Mouse (Mus musculus) heart, embryonic 13.5 days (tissue): Measurements from ENCODE around the gene Ube2j1. TPM values are rescaled to one million over a fixed set of nuclear protein-coding genes. Genes with fewer than 3 reads are reported as not detected.

Experiments used
- ATAC-seq: fragments of 200-750 bp; cut with Nextera tagmentation; 2 replicates; pipeline ENCODE4 v1.8.0; 2017; ENCODE audit warnings: moderate TSS enrichment; ENCODE audit not compliant: insufficient number of reproducible peaks, low FRiP score, low TSS enrichment; ENCODE audit errors: extremely low read depth
- H3K27ac ChIP-seq: fragments of 300-500 bp; sonication (generic); replicated peaks from 2 replicates; pipeline ENCODE4 v1.5.1; 2015; ENCODE audit warnings: moderate library complexity, mild to moderate bottlenecking, inconsistent platforms
- H3K27me3 ChIP-seq: fragments of 300-500 bp; sonication (generic); replicated peaks from 2 replicates; pipeline ENCODE4 v1.6.1; 2015; ENCODE audit warnings: mild to moderate bottlenecking, inconsistent platforms
- H3K36me3 ChIP-seq: fragments of 300-500 bp; sonication (generic); 2 replicates; pipeline ENCODE4 v1.6.1; 2015; ENCODE audit warnings: mild to moderate bottlenecking, inconsistent platforms
- H3K4me1 ChIP-seq: fragments of 300-500 bp; sonication (generic); 2 replicates; pipeline ENCODE4 v1.6.1; 2015; ENCODE audit warnings: inconsistent platforms
- H3K4me2 ChIP-seq: fragments of 300-500 bp; sonication (generic); 2 replicates; pipeline ENCODE4 v1.6.1; 2015; ENCODE audit warnings: inconsistent platforms, mild to moderate bottlenecking, moderate library complexity
- H3K4me3 ChIP-seq: fragments of 300-500 bp; sonication (generic); 2 replicates; pipeline ENCODE4 v1.5.1; 2015; ENCODE audit warnings: moderate library complexity, mild to moderate bottlenecking, inconsistent platforms
- H3K9ac ChIP-seq: fragments of 300-500 bp; sonication (generic); 2 replicates; pipeline ENCODE4 v1.6.1; 2015; ENCODE audit warnings: inconsistent platforms, mild to moderate bottlenecking, moderate library complexity
- H3K9me3 ChIP-seq: fragments of 300-500 bp; sonication (generic); 2 replicates; pipeline ENCODE4 v1.6.1; 2016; ENCODE audit warnings: inconsistent platforms
- WGBS: fragments of 180-500 bp; shearing (Covaris S2); methylation state at CpG from one replicate; pipeline ENCODE4 v1.1.7; 2015; ENCODE audit warnings: mixed read lengths; 5-methylcytosine and 5-hydroxymethylcytosine counted together
- polyA plus RNA-seq: library from polyadenylated mRNA; unstranded; fragments of >200 nt; fragmentation: Nextera tagmentation; extraction: Ambion mirVana; gene quantifications from 2 replicates; pipeline ENCODE4 v1.2.1, GENCODE M21; 2015

Gene Ube2j1
- polyA plus RNA-seq, 1 experiment from 2014 or later = 27.5 TPM

DNA sequence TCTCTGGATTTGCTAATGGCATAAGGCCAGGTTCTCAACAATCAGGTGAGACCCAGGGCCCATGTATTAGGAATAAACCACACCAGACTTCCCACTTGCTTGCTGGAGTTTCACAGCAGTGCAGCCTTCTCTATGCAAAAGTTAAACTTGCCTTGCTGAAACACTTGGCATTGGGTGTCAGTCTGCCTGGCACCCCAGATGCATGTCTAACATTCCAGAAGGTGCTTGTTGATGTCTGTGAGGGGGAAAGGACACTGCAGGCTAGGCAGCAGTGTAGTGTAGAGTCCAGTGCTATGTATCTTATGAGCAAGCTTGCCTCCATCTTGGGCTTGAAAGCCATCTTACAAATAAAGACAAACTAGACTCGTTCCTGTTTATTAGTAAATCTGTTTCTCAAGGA is 25.1 kb downstream of the Ube2j1 start:
- H3K9ac ChIP-seq = no peak overlapping the region
- 82% methylated on average over 1 of the region's 1 CpGs for WGBS
- H3K4me3 ChIP-seq = no peak overlapping the region
- H3K9me3 ChIP-seq = no peaks in the 10 kb centered on the region
- H3K36me3 ChIP-seq = peaks cover 18% of the 10 kb centered on the region
- peaks cover 6% of the 10 kb centered on the region for H3K4me1 ChIP-seq
- no peak overlapping the region for H3K4me2 ChIP-seq
- ATAC-seq = no peak
- H3K27ac ChIP-seq = no peak overlapping the region
- H3K27me3 ChIP-seq = no peaks in the 10 kb centered on the region

DNA sequence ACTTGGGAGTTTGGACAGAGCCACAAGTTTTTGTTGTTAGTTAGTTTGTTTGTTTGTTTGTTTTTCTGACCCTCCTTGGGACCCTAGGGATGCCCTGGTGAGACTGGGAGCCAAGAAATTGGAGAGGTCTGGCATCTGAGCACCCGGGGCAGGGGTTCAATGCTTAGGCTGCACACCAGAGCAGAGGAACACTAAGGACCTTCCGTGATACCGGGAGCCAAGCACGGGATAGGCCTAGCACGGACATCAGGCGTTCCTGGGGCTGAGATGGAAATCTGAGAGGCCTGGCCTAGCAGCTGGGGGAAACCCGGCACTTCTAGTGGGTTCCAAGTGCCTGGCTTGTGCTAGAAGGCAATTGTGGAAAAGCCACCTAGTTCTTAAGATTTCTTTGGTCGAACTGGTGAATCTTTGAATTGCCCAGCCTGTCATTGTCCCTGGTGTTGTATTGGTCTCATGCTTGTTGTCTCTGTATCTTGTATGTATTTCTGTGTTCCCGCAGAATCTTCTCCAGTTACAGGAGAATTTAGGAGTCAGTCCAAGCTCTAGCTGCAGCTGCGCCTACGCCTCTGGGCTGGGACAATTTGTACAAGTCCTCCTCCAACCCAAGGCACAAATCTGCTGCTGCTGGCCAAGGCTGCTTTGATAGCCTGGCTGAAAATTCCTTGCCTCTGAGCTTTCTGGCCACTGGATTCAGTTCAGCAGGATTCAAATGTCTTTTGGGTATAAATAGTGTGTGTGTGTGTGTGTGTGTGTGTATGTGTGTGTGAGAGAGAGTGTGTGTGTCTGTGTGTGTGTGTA is 26.9 kb downstream of the Ube2j1 start:
- Histone ChIP-seq H3K9me3 (no peaks in the 10 kb centered on the region), H3K9ac (no peak overlapping the region), H3K36me3 (peaks cover under 1% of the 10 kb centered on the region; the same call in 1 of the 2 replicates), H3K27ac (no peak overlapping the region), H3K4me2 (no peak overlapping the region), H3K4me3 (no peak overlapping the region), H3K4me1 (peaks cover 10% of the 10 kb centered on the region), H3K27me3 (no peaks in the 10 kb centered on the region)
- WGBS = 61% methylated on average over 11 of the region's 11 CpGs
- no peak for ATAC-seq

DNA sequence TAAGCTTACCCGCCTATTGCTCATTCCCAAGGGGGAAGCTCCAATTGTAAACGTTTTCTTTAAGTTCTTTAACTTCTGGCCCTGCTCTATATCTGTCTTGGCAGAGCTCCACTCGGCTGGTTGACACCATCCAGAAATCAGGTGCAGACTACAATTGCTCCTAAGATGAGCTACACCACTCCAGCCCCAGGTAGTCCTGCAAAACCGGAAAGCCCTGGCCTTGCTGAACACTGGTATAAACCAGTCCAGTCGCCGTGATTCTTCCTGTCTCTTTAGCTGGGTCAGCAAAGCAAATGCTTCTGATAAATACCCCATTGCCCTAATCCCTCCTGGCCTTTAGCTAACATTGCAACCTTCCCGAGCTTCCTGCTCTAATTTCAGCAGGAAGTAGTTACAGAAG is 29.9 kb downstream of the Ube2j1 start:
- peaks cover 14% of the 10 kb centered on the region for H3K4me1 ChIP-seq
- H3K9ac ChIP-seq = no peak overlapping the region
- no peaks in the 10 kb centered on the region for H3K9me3 ChIP-seq
- 31% methylated on average over 7 of the region's 7 CpGs for WGBS
- peaks cover 10% of the 10 kb centered on the region; the same call in 1 of the 2 replicates for H3K27me3 ChIP-seq
- no peaks in the 10 kb centered on the region for H3K36me3 ChIP-seq
- H3K4me2 ChIP-seq = no peak overlapping the region
- ATAC-seq = no peak
- no peak overlapping the region for H3K27ac ChIP-seq
- no peak overlapping the region for H3K4me3 ChIP-seq

DNA sequence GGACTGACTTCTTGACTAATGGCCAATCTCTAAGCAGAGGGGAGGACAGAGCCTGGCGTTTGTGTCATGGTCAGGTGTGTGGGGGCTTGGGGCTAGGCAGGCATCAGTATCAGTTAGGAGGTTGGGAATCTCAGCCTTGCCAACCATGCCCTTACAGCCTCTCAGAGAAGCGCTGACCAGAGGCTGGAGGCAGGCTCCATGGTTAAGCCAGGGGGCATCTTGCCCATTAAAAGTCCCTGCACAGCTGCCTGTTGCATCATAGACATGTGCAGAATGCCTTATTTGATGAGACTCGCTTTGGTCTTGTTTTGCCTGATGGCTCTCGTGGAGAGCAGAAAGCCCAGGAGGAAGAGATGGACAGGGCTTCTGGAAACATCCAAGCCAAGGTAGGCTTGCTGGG is 31.8 kb downstream of the Ube2j1 start, which contains the start of gene Gabrr2:
Gene Gabrr2 (plus strand): TSS at position 19 of the 400 bp plus-strand sequence.
- Histone ChIP-seq H3K9ac (no peak within 1 kb of the TSS), H3K9me3 (no peaks in the 10 kb centered on the region), H3K4me1 (peaks cover 21% of the 10 kb centered on the region), H3K27ac (no peak within 1 kb of the TSS), H3K27me3 (peaks cover 10% of the 10 kb centered on the region; the same call in 1 of the 2 replicates), H3K36me3 (no peaks in the 10 kb centered on the region), H3K4me3 (no peak within 1 kb of the TSS), H3K4me2 (no peak within 1 kb of the TSS)
- ATAC-seq = no peak
- whole genome bisulfite sequencing = 76% methylated on average over 4 of the region's 4 CpGs

DNA sequence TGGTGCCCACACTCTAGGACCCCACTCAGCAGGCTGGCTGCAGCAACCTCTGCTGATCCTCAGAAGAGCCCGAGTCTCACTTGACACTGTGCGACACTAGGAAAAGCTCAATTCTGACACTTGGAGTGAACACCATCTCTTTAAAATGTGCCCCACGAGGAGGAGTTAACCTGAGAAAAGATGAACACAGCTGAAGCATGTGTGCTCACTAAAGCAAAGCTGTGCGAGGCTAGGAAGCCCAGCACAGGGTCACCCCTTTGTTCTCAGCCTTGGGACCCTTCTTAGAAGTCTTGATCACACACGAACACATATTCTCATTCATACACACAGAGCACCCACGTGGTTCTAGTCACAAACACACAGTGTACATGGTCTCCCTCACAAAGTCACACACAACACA is 33.8 kb downstream of the Ube2j1 start:
- H3K4me3 ChIP-seq = no peak overlapping the region
- no peak overlapping the region for H3K27ac ChIP-seq
- ATAC-seq = no peak
- H3K9ac ChIP-seq = no peak overlapping the region
- no peaks in the 10 kb centered on the region for H3K9me3 ChIP-seq
- 69% methylated on average over 6 of the region's 6 CpGs for whole genome bisulfite sequencing
- H3K36me3 ChIP-seq = no peaks in the 10 kb centered on the region
- H3K4me1 ChIP-seq = peaks cover 21% of the 10 kb centered on the region
- H3K4me2 ChIP-seq = no peak overlapping the region
- H3K27me3 ChIP-seq = peaks cover 10% of the 10 kb centered on the region; the same call in 1 of the 2 replicates

DNA sequence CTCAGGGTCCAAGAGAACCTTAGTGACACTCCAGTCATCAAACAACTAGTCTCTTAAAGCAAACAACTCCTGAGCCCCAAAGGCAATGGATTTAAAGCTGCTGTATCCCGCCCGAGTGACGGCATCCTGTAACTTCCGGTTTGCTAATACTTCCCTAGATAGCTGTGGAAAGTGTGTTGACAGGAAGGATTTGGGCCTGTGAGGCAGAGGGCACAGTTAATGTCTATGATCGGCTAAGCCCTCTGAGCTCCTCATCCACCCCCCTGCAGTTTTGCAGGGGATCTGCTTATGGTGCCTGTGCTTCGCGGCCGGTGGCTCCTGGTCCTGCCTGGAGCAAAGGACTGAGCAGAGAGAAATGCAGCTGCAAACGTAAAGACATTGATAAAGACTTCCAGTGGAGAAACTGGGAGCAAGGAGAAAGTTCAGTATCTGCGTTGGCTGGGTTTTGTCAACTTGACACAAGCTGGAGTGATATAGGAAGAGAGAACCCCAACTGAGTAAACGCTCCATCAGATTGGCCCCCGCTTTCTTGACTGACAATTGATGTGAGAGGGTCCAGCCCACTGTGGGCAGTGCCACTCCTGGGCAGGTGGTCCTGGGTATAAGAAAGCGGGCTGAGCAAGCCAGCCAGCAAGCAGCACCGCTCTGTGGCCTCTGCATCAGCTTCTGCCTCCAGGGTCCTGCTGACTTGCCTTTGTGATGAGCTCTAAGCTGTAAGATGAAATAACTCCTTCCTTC is 35.2 kb downstream of the Ube2j1 start:
- Histone ChIP-seq H3K27ac (no peak overlapping the region; the same call in 1 of the 2 replicates), H3K4me1 (peaks cover 14% of the 10 kb centered on the region), H3K9ac (peak overlapping the region; percentile 67), H3K4me3 (peak overlapping the region; percentile 34), H3K27me3 (peaks cover 13% of the 10 kb centered on the region; the same call in 1 of the 2 replicates), H3K36me3 (no peaks in the 10 kb centered on the region), H3K4me2 (peak overlapping the region; percentile 63), H3K9me3 (no peaks in the 10 kb centered on the region)
- WGBS = 22% methylated on average over 14 of the region's 14 CpGs
- no peak for ATAC-seq

DNA sequence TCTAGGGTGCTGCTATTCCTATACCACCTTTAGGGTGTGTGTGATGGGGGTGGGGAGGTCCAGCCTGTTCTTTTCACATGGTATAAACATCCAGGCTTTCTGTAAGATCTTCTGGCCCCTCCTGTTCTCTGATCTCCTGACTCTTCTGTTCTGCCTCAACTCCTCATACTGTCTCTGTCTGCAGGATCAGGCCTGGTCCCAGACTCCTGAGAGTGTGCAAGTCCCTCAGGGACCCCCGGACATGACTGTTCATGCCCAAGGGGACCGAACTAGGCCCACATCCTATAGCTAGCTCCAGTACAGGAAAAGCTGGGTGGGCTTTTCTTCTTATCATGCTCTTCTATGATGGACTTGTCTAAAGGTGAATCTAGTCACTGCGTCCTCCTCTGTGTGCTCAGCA is 36.1 kb downstream of the Ube2j1 start:
- no peaks in the 10 kb centered on the region for H3K36me3 ChIP-seq
- no peak overlapping the region for H3K9ac ChIP-seq
- H3K27ac ChIP-seq = no peak overlapping the region
- no peaks in the 10 kb centered on the region for H3K9me3 ChIP-seq
- H3K4me1 ChIP-seq = peaks cover 11% of the 10 kb centered on the region
- no peak overlapping the region for H3K4me3 ChIP-seq
- no peak overlapping the region for H3K4me2 ChIP-seq
- 89% methylated on average over 3 of the region's 3 CpGs for WGBS
- ATAC-seq = no peak
- H3K27me3 ChIP-seq = peaks cover 13% of the 10 kb centered on the region; the same call in 1 of the 2 replicates

DNA sequence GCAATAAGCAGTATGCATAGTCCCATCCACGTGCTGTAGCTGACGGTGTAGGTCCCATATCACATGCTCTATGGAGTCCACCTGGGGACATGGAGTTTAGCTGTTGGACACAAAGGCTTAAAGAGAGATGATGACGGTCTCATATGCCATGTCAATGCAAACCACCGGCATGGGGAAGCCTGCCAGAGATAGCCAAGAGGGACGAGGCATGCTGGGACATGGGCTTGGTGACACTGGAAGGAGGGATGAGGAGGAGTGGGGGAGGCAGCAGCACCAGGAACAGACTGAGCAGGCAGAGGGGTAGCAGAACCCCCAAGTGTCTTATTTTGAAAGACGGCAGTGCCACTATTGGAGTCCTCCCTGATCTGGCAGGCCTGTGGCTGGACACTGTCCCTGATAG is 36.6 kb downstream of the Ube2j1 start:
- 83% methylated on average over 6 of the region's 6 CpGs for WGBS
- Histone ChIP-seq H3K9me3 (no peaks in the 10 kb centered on the region), H3K4me3 (no peak overlapping the region), H3K9ac (no peak overlapping the region), H3K27me3 (peaks cover 13% of the 10 kb centered on the region; the same call in 1 of the 2 replicates), H3K4me2 (no peak overlapping the region), H3K27ac (no peak overlapping the region), H3K4me1 (peaks cover 16% of the 10 kb centered on the region), H3K36me3 (no peaks in the 10 kb centered on the region)
- no peak for ATAC-seq

DNA sequence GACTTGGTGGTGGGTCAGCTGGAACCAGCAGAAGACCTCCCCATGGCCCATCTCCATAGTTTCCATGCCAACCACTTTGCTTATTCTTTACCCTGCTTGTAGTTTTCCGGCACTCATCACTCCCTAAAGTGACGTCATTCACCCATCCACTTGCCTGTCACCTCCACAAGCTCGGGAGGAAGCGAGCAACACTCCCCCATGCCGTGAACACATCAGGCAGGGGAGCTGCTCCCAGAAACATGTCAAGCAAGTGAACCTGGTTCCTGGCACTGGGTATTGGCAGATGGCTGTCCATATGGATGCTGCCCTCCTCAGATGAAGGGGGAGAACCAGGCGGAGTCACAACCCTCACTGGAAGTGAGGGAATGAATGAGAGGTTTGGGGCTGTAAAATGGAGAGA is 37.7 kb downstream of the Ube2j1 start:
- H3K27ac ChIP-seq = no peak overlapping the region
- H3K9me3 ChIP-seq = no peaks in the 10 kb centered on the region
- ATAC-seq = no peak
- 51% methylated on average over 6 of the region's 6 CpGs for WGBS
- H3K4me2 ChIP-seq = no peak overlapping the region
- no peaks in the 10 kb centered on the region for H3K36me3 ChIP-seq
- no peak overlapping the region for H3K9ac ChIP-seq
- H3K27me3 ChIP-seq = peaks cover 5% of the 10 kb centered on the region; the same call in 1 of the 2 replicates
- H3K4me3 ChIP-seq = no peak overlapping the region
- H3K4me1 ChIP-seq = peaks cover 18% of the 10 kb centered on the region

DNA sequence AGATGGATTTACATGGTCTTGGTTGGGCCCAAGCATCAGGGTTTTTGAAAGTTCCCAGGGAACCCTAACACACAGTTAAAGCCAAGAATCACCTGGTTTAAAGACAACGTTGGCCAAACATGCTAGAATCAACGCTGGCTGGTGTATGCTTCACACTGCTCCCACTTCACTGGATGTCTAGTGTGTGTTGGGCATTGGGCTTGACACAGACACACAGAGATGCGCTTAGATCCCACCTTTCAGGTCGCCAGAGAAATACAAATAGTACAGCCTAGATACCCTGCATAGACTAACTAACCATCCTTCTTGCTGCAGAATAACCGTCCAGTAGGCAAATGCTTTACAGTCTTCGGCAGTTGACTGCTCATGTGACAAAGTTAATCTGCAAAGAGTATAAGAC is 39.1 kb downstream of the Ube2j1 start:
- H3K9me3 ChIP-seq = no peaks in the 10 kb centered on the region
- no peak overlapping the region for H3K27ac ChIP-seq
- no peak overlapping the region for H3K9ac ChIP-seq
- H3K4me2 ChIP-seq = no peak overlapping the region
- H3K4me1 ChIP-seq = peaks cover 18% of the 10 kb centered on the region
- no peak for ATAC-seq
- 0 out of 2 replicates have a peak, but pooled peaks cover 3% of the 10 kb centered on the region for H3K27me3 ChIP-seq
- 87% methylated on average over 6 of the region's 6 CpGs for WGBS
- no peak overlapping the region for H3K4me3 ChIP-seq
- H3K36me3 ChIP-seq = no peaks in the 10 kb centered on the region

DNA sequence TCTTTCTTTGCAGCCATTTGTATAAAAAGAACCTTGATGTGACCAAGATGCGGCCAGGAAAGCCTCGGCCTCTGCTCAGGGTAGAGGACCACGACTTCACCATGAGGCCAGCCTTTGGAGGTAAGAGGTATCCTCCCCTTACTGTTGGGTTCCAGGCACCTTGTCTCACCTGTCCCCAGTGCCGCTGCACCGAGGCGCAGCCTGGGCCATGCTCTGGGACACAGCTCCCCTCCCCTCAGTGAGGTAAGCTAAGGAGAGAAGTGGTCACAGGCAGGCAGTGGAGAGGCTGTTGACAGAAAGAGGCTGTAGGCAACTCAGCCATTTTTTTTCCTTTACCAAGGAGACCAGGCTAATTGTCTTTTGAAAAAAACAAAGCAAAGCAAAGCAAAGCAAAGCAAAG is 40.1 kb downstream of the Ube2j1 start:
- H3K27ac ChIP-seq = no peak overlapping the region
- 76% methylated on average over 6 of the region's 6 CpGs for WGBS

More for the DNA sequence above, 40.1 kb downstream of the Ube2j1 start:
- Histone ChIP-seq H3K9me3 (no peaks in the 10 kb centered on the region), H3K9ac (no peak overlapping the region), H3K4me2 (no peak overlapping the region), H3K4me3 (no peak overlapping the region), H3K4me1 (peaks cover 12% of the 10 kb centered on the region), H3K36me3 (no peaks in the 10 kb centered on the region), H3K27me3 (0 out of 2 replicates have a peak, but pooled peaks cover 3% of the 10 kb centered on the region)
- no peak for ATAC-seq
